Mouse (Mus musculus) bone marrow macrophage, adult 2 months (primary cell): ENCODE measurements around the gene Zmynd8.
A peak's percentile ranks its signal among the peaks of the same experiment; 100 is the strongest.

ENCODE experiments used
- CTCF ChIP-seq: IDR thresholded peaks from 2 replicates; pipeline ENCODE4 v1.5.1; 2012; ENCODE audit warnings: low read depth, mild to moderate bottlenecking, low read length, moderate library complexity
- POLR2A ChIP-seq: IDR thresholded peaks from 2 replicates; pipeline ENCODE4 v1.6.1; 2012; ENCODE audit warnings: mild to moderate bottlenecking, low read depth, low read length, borderline replicate concordance

- peak; percentile 87 for TF ChIP-seq CTCF
- no peak for TF ChIP-seq POLR2A
These were observed 116.5 kb downstream of the Zmynd8 start for GRCm38 (mm10) chr2:165782324-165782723.
